Mouse (Mus musculus): Measurements from ENCODE around the gene Gm13696. TPM values are rescaled to one million over a fixed set of nuclear protein-coding genes. Genes with fewer than 3 reads are reported as not detected.
"Not testable (repeated sequence)": the region's sequence is repeated elsewhere in the genome, so short reads cannot be mapped to it uniquely, and the experiment has no call there.

Gene Gm13696
- polyA plus RNA-seq, 1 experiment from 2014 or later: not detected

GRCm38 (mm10) chr2:83984443-83984842 lies 11.5 kb downstream of the Gm13696 start, which contains the start of gene Gm13697:
Gene Gm13697, plus strand, starts transcription at chr2:83984743.
- WGBS: no CpG with 5 or more reads among the region's 6 CpGs
- H3K27ac ChIP-seq (ENCODE audit: low read depth, low read length); H3K4me2 ChIP-seq (ENCODE audit: low read depth, low read length); H3K36me3 ChIP-seq (ENCODE audit: control insufficient read depth, insufficient read depth, low read length); H3K27me3 ChIP-seq (ENCODE audit: control insufficient read depth, insufficient read depth, low read length); H3K4me3 ChIP-seq (ENCODE audit: low read depth, low read length); H3K9me3 ChIP-seq (ENCODE audit: control insufficient read depth, low read length); H3K4me1 ChIP-seq (ENCODE audit: control insufficient read depth, insufficient read depth, low read length); H3K9ac ChIP-seq (replicated peaks; ENCODE audit: low read depth, low read length); ATAC-seq (ENCODE audit: low read depth): not testable (repeated sequence)

DNA sequence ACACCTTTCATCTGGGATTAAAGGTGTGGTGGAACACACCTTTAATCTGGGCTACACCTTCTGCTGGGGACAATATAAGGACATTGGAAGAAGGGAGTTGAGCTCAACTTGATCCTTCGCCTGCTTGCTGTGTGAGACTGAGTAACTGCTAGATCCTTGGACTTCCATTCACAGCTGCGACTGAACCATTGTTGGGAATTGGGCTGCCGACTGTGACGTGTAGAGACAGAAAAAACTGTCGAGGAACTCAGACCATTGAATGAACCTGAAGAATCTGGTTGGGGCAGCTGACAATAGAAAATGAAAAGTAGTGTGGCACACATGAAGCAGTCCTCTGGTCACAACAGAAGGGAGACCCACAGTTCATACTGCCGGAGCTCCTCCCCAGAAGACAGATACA lies 17.3 kb downstream of the Gm13696 start, which contains the start of gene Gm13691:
Gene Gm13691, plus strand, starts transcription at position 301 of the 400 bp plus-strand sequence.
- no CpG with 5 or more reads among the region's 6 CpGs for WGBS

DNA sequence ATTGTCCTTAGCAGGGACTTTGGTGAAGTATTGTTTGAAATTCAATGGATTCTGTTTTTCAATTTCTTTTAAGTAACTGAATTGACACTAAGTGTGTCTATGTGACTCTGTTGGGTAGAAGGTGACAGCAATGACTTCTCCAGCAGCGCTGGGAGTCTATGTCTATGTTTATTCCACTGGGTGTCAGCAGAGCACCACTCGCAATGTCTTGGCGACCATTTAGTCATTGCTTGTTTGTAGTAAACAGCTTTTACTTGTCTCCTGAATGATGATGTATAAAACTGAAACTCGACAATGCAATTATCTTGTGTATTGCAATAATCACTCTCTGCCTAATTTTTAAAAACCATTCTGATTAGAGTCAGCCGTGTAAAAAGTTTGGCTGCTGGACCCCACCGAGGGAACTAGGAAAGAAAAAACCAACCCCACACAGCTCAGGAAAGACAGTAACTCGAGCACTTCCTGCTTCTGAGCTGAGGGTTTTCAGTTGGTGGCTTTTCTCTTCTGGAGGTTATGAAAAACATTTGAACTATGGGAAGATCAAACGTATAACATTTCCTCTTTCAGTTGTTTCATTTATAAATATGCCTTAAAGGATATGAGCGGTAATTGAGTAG lies 20.8 kb downstream of the Gm13696 start:
- not testable (repeated sequence) for H3K9me3 ChIP-seq (ENCODE audit: control insufficient read depth, low read length); H3K4me1 ChIP-seq (ENCODE audit: control insufficient read depth, insufficient read depth, low read length); H3K4me2 ChIP-seq (ENCODE audit: low read depth, low read length); ATAC-seq (ENCODE audit: low read depth); H3K27me3 ChIP-seq (ENCODE audit: control insufficient read depth, insufficient read depth, low read length); H3K4me3 ChIP-seq (ENCODE audit: low read depth, low read length); H3K36me3 ChIP-seq (ENCODE audit: control insufficient read depth, insufficient read depth, low read length); H3K27ac ChIP-seq (ENCODE audit: low read depth, low read length); H3K9ac ChIP-seq (replicated peaks; ENCODE audit: low read depth, low read length)
- 70% methylated on average over 7 of the region's 9 CpGs for WGBS

More for the DNA sequence above, 17.3 kb downstream of the Gm13696 start, which contains the start of gene Gm13691:
- not testable (repeated sequence) for ATAC-seq (ENCODE audit: low read depth); H3K9me3 ChIP-seq (ENCODE audit: control insufficient read depth, low read length); H3K4me2 ChIP-seq (ENCODE audit: low read depth, low read length); H3K36me3 ChIP-seq (ENCODE audit: control insufficient read depth, insufficient read depth, low read length); H3K9ac ChIP-seq (replicated peaks; ENCODE audit: low read depth, low read length); H3K27me3 ChIP-seq (ENCODE audit: control insufficient read depth, insufficient read depth, low read length); H3K4me3 ChIP-seq (ENCODE audit: low read depth, low read length); H3K4me1 ChIP-seq (ENCODE audit: control insufficient read depth, insufficient read depth, low read length); H3K27ac ChIP-seq (ENCODE audit: low read depth, low read length)

DNA sequence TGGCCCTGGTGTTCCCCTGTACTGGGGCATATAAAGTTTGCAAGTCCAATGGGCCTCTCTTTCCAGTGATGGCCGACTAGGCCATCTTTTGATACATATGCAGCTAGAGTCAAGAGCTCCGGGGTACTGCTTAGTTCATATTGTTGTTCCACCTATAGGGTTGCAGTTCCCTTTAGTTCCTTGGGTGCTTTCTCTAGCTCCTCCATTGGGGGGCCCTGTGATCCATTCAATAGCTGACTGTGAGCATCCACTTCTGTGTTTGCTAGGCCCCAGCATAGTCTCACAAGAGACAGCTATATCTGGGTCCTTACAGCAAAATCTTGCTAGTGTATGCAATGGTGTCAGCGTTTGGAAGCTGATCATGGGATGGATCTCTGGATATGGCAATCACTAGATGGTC lies 21.6 kb downstream of the Gm13696 start:
- not testable (repeated sequence) for H3K4me1 ChIP-seq (ENCODE audit: control insufficient read depth, insufficient read depth, low read length); H3K27ac ChIP-seq (ENCODE audit: low read depth, low read length); H3K4me2 ChIP-seq (ENCODE audit: low read depth, low read length); ATAC-seq (ENCODE audit: low read depth); H3K9ac ChIP-seq (replicated peaks; ENCODE audit: low read depth, low read length); H3K4me3 ChIP-seq (ENCODE audit: low read depth, low read length); H3K27me3 ChIP-seq (ENCODE audit: control insufficient read depth, insufficient read depth, low read length); H3K36me3 ChIP-seq (ENCODE audit: control insufficient read depth, insufficient read depth, low read length); H3K9me3 ChIP-seq (ENCODE audit: control insufficient read depth, low read length)
- WGBS: no CpG with 5 or more reads among the region's 3 CpGs

DNA sequence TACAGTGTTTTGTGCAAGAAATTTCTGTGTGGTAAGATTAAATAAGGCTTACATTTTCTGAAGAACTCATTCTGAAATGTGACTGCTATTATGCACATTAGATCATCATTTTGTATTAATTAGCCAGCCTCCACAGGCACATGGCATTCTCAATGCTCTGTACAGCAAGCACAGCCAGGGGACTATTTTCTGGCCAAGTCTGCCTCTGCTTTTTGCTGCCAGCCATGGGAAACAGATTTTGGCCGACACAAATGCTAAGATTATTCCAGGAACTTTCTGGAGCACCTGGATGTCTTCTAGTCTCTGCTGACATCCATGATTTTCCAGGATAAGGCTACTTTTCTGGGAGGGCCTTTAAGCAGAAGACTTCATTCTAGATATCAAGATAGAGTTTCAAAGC lies 36.0 kb downstream of the Gm13696 start:
- H3K4me3 ChIP-seq (ENCODE audit: low read depth, low read length): no peak overlapping the region
- H3K4me1 ChIP-seq (ENCODE audit: control insufficient read depth, insufficient read depth, low read length): no peaks in the 10 kb centered on the region
- H3K4me2 ChIP-seq (ENCODE audit: low read depth, low read length): no peak overlapping the region
- no peaks in the 10 kb centered on the region for H3K36me3 ChIP-seq (ENCODE audit: control insufficient read depth, insufficient read depth, low read length)
- H3K27me3 ChIP-seq (ENCODE audit: control insufficient read depth, insufficient read depth, low read length): no peaks in the 10 kb centered on the region
- no peaks in the 10 kb centered on the region for H3K9me3 ChIP-seq (ENCODE audit: control insufficient read depth, low read length)
- no peak overlapping the region for H3K9ac ChIP-seq (replicated peaks; ENCODE audit: low read depth, low read length)
- H3K27ac ChIP-seq (ENCODE audit: low read depth, low read length): no peak overlapping the region
- 69% methylated on average over 1 of the region's 1 CpGs for WGBS
- no peak for ATAC-seq (ENCODE audit: low read depth)

DNA sequence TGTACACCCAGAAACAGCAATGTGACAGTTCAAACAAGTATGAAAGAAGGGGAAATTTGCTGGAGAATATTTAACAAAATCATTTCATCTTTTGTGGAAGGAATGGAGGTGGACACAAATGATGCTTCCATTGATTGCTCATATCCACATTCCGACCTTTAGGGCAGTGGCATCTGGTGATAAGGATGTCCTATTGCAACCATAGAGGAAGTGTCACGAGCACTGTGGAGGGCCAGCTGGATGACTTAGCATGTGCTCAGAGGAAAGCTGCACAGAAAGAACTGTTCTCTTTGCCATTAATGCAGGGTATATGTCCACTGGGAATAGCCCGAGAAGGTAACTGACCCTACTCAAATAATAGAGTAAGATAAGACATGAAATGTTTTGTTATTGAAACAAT lies 36.9 kb downstream of the Gm13696 start:
- Histone ChIP-seq H3K36me3 (ENCODE audit: control insufficient read depth, insufficient read depth, low read length) (no peaks in the 10 kb centered on the region), H3K27ac (ENCODE audit: low read depth, low read length) (no peak overlapping the region), H3K4me2 (ENCODE audit: low read depth, low read length) (no peak overlapping the region), H3K9me3 (ENCODE audit: control insufficient read depth, low read length) (no peaks in the 10 kb centered on the region), H3K9ac (replicated peaks; ENCODE audit: low read depth, low read length) (no peak overlapping the region), H3K4me1 (ENCODE audit: control insufficient read depth, insufficient read depth, low read length) (no peaks in the 10 kb centered on the region), H3K27me3 (ENCODE audit: control insufficient read depth, insufficient read depth, low read length) (no peaks in the 10 kb centered on the region), H3K4me3 (ENCODE audit: low read depth, low read length) (no peak overlapping the region)
- no peak for ATAC-seq (ENCODE audit: low read depth)
- 81% methylated on average over 3 of the region's 3 CpGs for WGBS

- Histone ChIP-seq H3K27ac (ENCODE audit: low read depth, low read length) (no peak overlapping the region), H3K9ac (replicated peaks; ENCODE audit: low read depth, low read length) (no peak overlapping the region), H3K27me3 (ENCODE audit: control insufficient read depth, insufficient read depth, low read length) (no peaks in the 10 kb centered on the region), H3K4me3 (ENCODE audit: low read depth, low read length) (no peak overlapping the region), H3K9me3 (ENCODE audit: control insufficient read depth, low read length) (no peaks in the 10 kb centered on the region), H3K4me1 (ENCODE audit: control insufficient read depth, insufficient read depth, low read length) (no peaks in the 10 kb centered on the region), H3K36me3 (ENCODE audit: control insufficient read depth, insufficient read depth, low read length) (no peaks in the 10 kb centered on the region), H3K4me2 (ENCODE audit: low read depth, low read length) (no peak overlapping the region)
- WGBS: 83% methylated on average over 6 of the region's 6 CpGs
- ATAC-seq (ENCODE audit: low read depth): no peak
These were observed 41.6 kb downstream of the Gm13696 start for GRCm38 (mm10) chr2:84014572-84014971.

- not testable (repeated sequence) for H3K4me1 ChIP-seq (ENCODE audit: control insufficient read depth, insufficient read depth, low read length); H3K4me2 ChIP-seq (ENCODE audit: low read depth, low read length); H3K36me3 ChIP-seq (ENCODE audit: control insufficient read depth, insufficient read depth, low read length); H3K9ac ChIP-seq (replicated peaks; ENCODE audit: low read depth, low read length); H3K27ac ChIP-seq (ENCODE audit: low read depth, low read length); H3K9me3 ChIP-seq (ENCODE audit: control insufficient read depth, low read length); ATAC-seq (ENCODE audit: low read depth); H3K4me3 ChIP-seq (ENCODE audit: low read depth, low read length); H3K27me3 ChIP-seq (ENCODE audit: control insufficient read depth, insufficient read depth, low read length)
- WGBS: 74% methylated on average over 5 of the region's 5 CpGs
These were observed 43.4 kb downstream of the Gm13696 start for GRCm38 (mm10) chr2:84016291-84016690.

- Histone ChIP-seq H3K4me3 (ENCODE audit: low read depth, low read length) (no peak overlapping the region), H3K27me3 (ENCODE audit: control insufficient read depth, insufficient read depth, low read length) (no peaks in the 10 kb centered on the region), H3K9me3 (ENCODE audit: control insufficient read depth, low read length) (no peaks in the 10 kb centered on the region), H3K4me1 (ENCODE audit: control insufficient read depth, insufficient read depth, low read length) (no peaks in the 10 kb centered on the region), H3K4me2 (ENCODE audit: low read depth, low read length) (no peak overlapping the region), H3K27ac (ENCODE audit: low read depth, low read length) (no peak overlapping the region), H3K9ac (replicated peaks; ENCODE audit: low read depth, low read length) (no peak overlapping the region), H3K36me3 (ENCODE audit: control insufficient read depth, insufficient read depth, low read length) (no peaks in the 10 kb centered on the region)
- WGBS: 80% methylated on average over 3 of the region's 3 CpGs
- ATAC-seq (ENCODE audit: low read depth): no peak
These were observed 45.4 kb downstream of the Gm13696 start for GRCm38 (mm10) chr2:84018330-84018729.
